Mouse (Mus musculus): Measurements from ENCODE around the gene Hdac7. TPM values are rescaled to one million over a fixed set of nuclear protein-coding genes. Genes with fewer than 3 reads are reported as not detected.

Gene Hdac7
- polyA plus RNA-seq, 1 experiment = 827 TPM

GRCm38 (mm10) chr15:97779576-97779975, 64.7 kb downstream of the Hdac7 start:
- no peaks in the 10 kb centered on the region for H3K36me3 ChIP-seq (ENCODE audit: control insufficient read depth, insufficient read depth, low read length)
- TF ChIP-seq POLR2A (IDR thresholded peaks at IDR 0.05; ENCODE audit: control insufficient read depth, extremely low read depth, insufficient read depth, low read length, poor library complexity) (no peak), CTCF (IDR thresholded peaks at IDR 0.05; ENCODE audit: borderline replicate concordance, control insufficient read depth, extremely low read depth, insufficient read depth, low read length, poor library complexity) (no peak)
- peaks cover 19% of the 10 kb centered on the region for H3K4me1 ChIP-seq (replicated peaks; ENCODE audit: control insufficient read depth, insufficient read depth, low read length)
- WGBS = 96% methylated on average over 1 of the region's 1 CpGs
- no peak overlapping the region for H3K4me3 ChIP-seq (ENCODE audit: control insufficient read depth, insufficient read depth, low read length)
- no peak for DNase-seq
- no peaks in the 10 kb centered on the region for H3K27me3 ChIP-seq (ENCODE audit: control insufficient read depth, insufficient read depth, low read length)
- no peak overlapping the region for H3K27ac ChIP-seq (ENCODE audit: control insufficient read depth, insufficient read depth, low read length)

GRCm38 (mm10) chr15:97778311-97779098, 65.8 kb downstream of the Hdac7 start, which contains the start of gene Slc48a1:
Gene Slc48a1 (plus strand): TSS chr15:97778520.
- WGBS = 95% methylated on average over 8 of the region's 8 CpGs

GRCm38 (mm10) chr15:97776919-97777318, 67.4 kb downstream of the Hdac7 start:
- H3K4me1 ChIP-seq (replicated peaks; ENCODE audit: control insufficient read depth, insufficient read depth, low read length) = peaks cover 23% of the 10 kb centered on the region
- no peaks in the 10 kb centered on the region for H3K27me3 ChIP-seq (ENCODE audit: control insufficient read depth, insufficient read depth, low read length)
- no peak for TF ChIP-seq POLR2A (IDR thresholded peaks at IDR 0.05; ENCODE audit: control insufficient read depth, extremely low read depth, insufficient read depth, low read length, poor library complexity)
- no peak for DNase-seq
- WGBS = 92% methylated on average over 6 of the region's 6 CpGs
- H3K36me3 ChIP-seq (ENCODE audit: control insufficient read depth, insufficient read depth, low read length) = no peaks in the 10 kb centered on the region
- no peak overlapping the region for H3K27ac ChIP-seq (ENCODE audit: control insufficient read depth, insufficient read depth, low read length)
- no peak overlapping the region for H3K4me3 ChIP-seq (ENCODE audit: control insufficient read depth, insufficient read depth, low read length)

More at GRCm38 (mm10) chr15:97778311-97779098, 65.8 kb downstream of the Hdac7 start, which contains the start of gene Slc48a1:
- TF ChIP-seq CTCF (IDR thresholded peaks at IDR 0.05; ENCODE audit: borderline replicate concordance, control insufficient read depth, extremely low read depth, insufficient read depth, low read length, poor library complexity) (no peak), POLR2A (IDR thresholded peaks at IDR 0.05; ENCODE audit: control insufficient read depth, extremely low read depth, insufficient read depth, low read length, poor library complexity) (no peak)
- no peak for DNase-seq
- H3K4me3 ChIP-seq (ENCODE audit: control insufficient read depth, insufficient read depth, low read length) = no peak within 1 kb of the TSS
- H3K27ac ChIP-seq (ENCODE audit: control insufficient read depth, insufficient read depth, low read length) = no peak within 1 kb of the TSS
- H3K27me3 ChIP-seq (ENCODE audit: control insufficient read depth, insufficient read depth, low read length) = no peaks in the 10 kb centered on the region
- H3K4me1 ChIP-seq (replicated peaks; ENCODE audit: control insufficient read depth, insufficient read depth, low read length) = peaks cover 24% of the 10 kb centered on the region
- H3K36me3 ChIP-seq (ENCODE audit: control insufficient read depth, insufficient read depth, low read length) = no peaks in the 10 kb centered on the region

GRCm38 (mm10) chr15:97776514-97776913, 67.8 kb downstream of the Hdac7 start:
- DNase-seq = peak; percentile 85
- H3K4me3 ChIP-seq (ENCODE audit: control insufficient read depth, insufficient read depth, low read length) = no peak overlapping the region
- peaks cover 23% of the 10 kb centered on the region for H3K4me1 ChIP-seq (replicated peaks; ENCODE audit: control insufficient read depth, insufficient read depth, low read length)
- no peaks in the 10 kb centered on the region for H3K36me3 ChIP-seq (ENCODE audit: control insufficient read depth, insufficient read depth, low read length)
- TF ChIP-seq CTCF (IDR thresholded peaks at IDR 0.05; ENCODE audit: borderline replicate concordance, control insufficient read depth, extremely low read depth, insufficient read depth, low read length, poor library complexity) (peak; percentile 72; the same call in 1 of the 2 replicates), POLR2A (IDR thresholded peaks at IDR 0.05; ENCODE audit: control insufficient read depth, extremely low read depth, insufficient read depth, low read length, poor library complexity) (no peak)
- H3K27me3 ChIP-seq (ENCODE audit: control insufficient read depth, insufficient read depth, low read length) = no peaks in the 10 kb centered on the region
- WGBS = 13% methylated on average over 8 of the region's 8 CpGs
- H3K27ac ChIP-seq (ENCODE audit: control insufficient read depth, insufficient read depth, low read length) = no peak overlapping the region

- Histone ChIP-seq H3K36me3 (ENCODE audit: control insufficient read depth, insufficient read depth, low read length) (no peaks in the 10 kb centered on the region), H3K27me3 (ENCODE audit: control insufficient read depth, insufficient read depth, low read length) (no peaks in the 10 kb centered on the region), H3K27ac (ENCODE audit: control insufficient read depth, insufficient read depth, low read length) (no peak overlapping the region), H3K4me3 (ENCODE audit: control insufficient read depth, insufficient read depth, low read length) (no peak overlapping the region), H3K4me1 (replicated peaks; ENCODE audit: control insufficient read depth, insufficient read depth, low read length) (peaks cover 16% of the 10 kb centered on the region)
- 70% methylated on average over 5 of the region's 5 CpGs for WGBS
- TF ChIP-seq POLR2A (IDR thresholded peaks at IDR 0.05; ENCODE audit: control insufficient read depth, extremely low read depth, insufficient read depth, low read length, poor library complexity) (no peak), CTCF (IDR thresholded peaks at IDR 0.05; ENCODE audit: borderline replicate concordance, control insufficient read depth, extremely low read depth, insufficient read depth, low read length, poor library complexity) (no peak)
- DNase-seq = no peak
These were observed 70.3 kb downstream of the Hdac7 start for GRCm38 (mm10) chr15:97773961-97774370.

GRCm38 (mm10) chr15:97773108-97773507, 71.2 kb downstream of the Hdac7 start:
- 85% methylated on average over 5 of the region's 5 CpGs for WGBS
- H3K4me1 ChIP-seq (replicated peaks; ENCODE audit: control insufficient read depth, insufficient read depth, low read length) = peaks cover 24% of the 10 kb centered on the region
- TF ChIP-seq CTCF (IDR thresholded peaks at IDR 0.05; ENCODE audit: borderline replicate concordance, control insufficient read depth, extremely low read depth, insufficient read depth, low read length, poor library complexity) = no peak
- no peak for TF ChIP-seq POLR2A (IDR thresholded peaks at IDR 0.05; ENCODE audit: control insufficient read depth, extremely low read depth, insufficient read depth, low read length, poor library complexity)
- H3K27ac ChIP-seq (ENCODE audit: control insufficient read depth, insufficient read depth, low read length) = no peak overlapping the region
- no peaks in the 10 kb centered on the region for H3K27me3 ChIP-seq (ENCODE audit: control insufficient read depth, insufficient read depth, low read length)
- DNase-seq = no peak
- H3K36me3 ChIP-seq (ENCODE audit: control insufficient read depth, insufficient read depth, low read length) = no peaks in the 10 kb centered on the region
- no peak overlapping the region for H3K4me3 ChIP-seq (ENCODE audit: control insufficient read depth, insufficient read depth, low read length)
